Mouse (Mus musculus): ENCODE data around the gene Rbbp9.
"Not testable (repeated sequence)": the region's sequence is repeated elsewhere in the genome, so short reads cannot be mapped to it uniquely, and the experiment has no call there.

Gene Rbbp9

GRCm38 (mm10) chr2:144550529-144550928, at the start of gene Rbbp9:
Rbbp9 (minus strand) TSS chr2:144550869.
- DNase-seq (ENCODE audit: low read depth in 2 of 2, low spot score in 2 of 2): peak in 1 of 2 experiments; percentile 46

GRCm38 (mm10) chr2:144599831-144600687, 49.4 kb upstream of the Rbbp9 start, which contains the start of gene Dtd1:
Dtd1 (plus strand) TSS chr2:144599897.
- peak; percentile 73 to 76 for DNase-seq (ENCODE audit: low read depth in 2 of 2, low spot score in 2 of 2)

- no peak for DNase-seq (ENCODE audit: low read depth in 2 of 2, low spot score in 2 of 2)
These were observed 47.3 kb upstream of the Rbbp9 start for GRCm38 (mm10) chr2:144598006-144598405.

GRCm38 (mm10) chr2:144593951-144594651, 43.4 kb upstream of the Rbbp9 start, which contains the start of gene Smim26:
Smim26 (plus strand) TSS chr2:144594054.
- peak; percentile 49 to 60 for DNase-seq (ENCODE audit: low read depth in 2 of 2, low spot score in 2 of 2)

- DNase-seq (ENCODE audit: low read depth in 2 of 2, low spot score in 2 of 2): not testable (repeated sequence)
These were observed 42.4 kb upstream of the Rbbp9 start for GRCm38 (mm10) chr2:144593036-144593435.

- no peak for DNase-seq (ENCODE audit: low read depth in 2 of 2, low spot score in 2 of 2)
These were observed 38.1 kb upstream of the Rbbp9 start for GRCm38 (mm10) chr2:144588723-144589122.

- peak; percentile 91 for DNase-seq (ENCODE audit: low read depth in 2 of 2, low spot score in 2 of 2)
These were observed 5.3 kb upstream of the Rbbp9 start, which contains the start of gene Sec23b for GRCm38 (mm10) chr2:144555820-144556552. Sec23b (plus strand) TSS chr2:144556229.

- peak in 1 of 2 experiments; percentile 2 for DNase-seq (ENCODE audit: low read depth in 2 of 2, low spot score in 2 of 2)
These were observed 4.7 kb upstream of the Rbbp9 start for GRCm38 (mm10) chr2:144555286-144555819.

GRCm38 (mm10) chr2:144553905-144554304, 3.2 kb upstream of the Rbbp9 start:
- no peak for DNase-seq (ENCODE audit: low read depth in 2 of 2, low spot score in 2 of 2)

- no peak for DNase-seq (ENCODE audit: low read depth in 2 of 2, low spot score in 2 of 2)
These were observed 3.1 kb downstream of the Rbbp9 start for GRCm38 (mm10) chr2:144547559-144547958.

- DNase-seq (ENCODE audit: low read depth in 2 of 2, low spot score in 2 of 2): no peak
These were observed 5.2 kb downstream of the Rbbp9 start for GRCm38 (mm10) chr2:144545481-144545880.

GRCm38 (mm10) chr2:144545061-144545460, 5.6 kb downstream of the Rbbp9 start:
- DNase-seq (ENCODE audit: low read depth in 2 of 2, low spot score in 2 of 2): no peak

- no peak for DNase-seq (ENCODE audit: low read depth in 2 of 2, low spot score in 2 of 2)
These were observed 6.0 kb downstream of the Rbbp9 start for GRCm38 (mm10) chr2:144544630-144545029.

GRCm38 (mm10) chr2:144543670-144544069, 7.0 kb downstream of the Rbbp9 start:
- no peak for DNase-seq (ENCODE audit: low read depth in 2 of 2, low spot score in 2 of 2)

- no peak for DNase-seq (ENCODE audit: low read depth in 2 of 2, low spot score in 2 of 2)
These were observed 9.4 kb downstream of the Rbbp9 start for GRCm38 (mm10) chr2:144541246-144541645.

- no peak for DNase-seq (ENCODE audit: low read depth in 2 of 2, low spot score in 2 of 2)
These were observed 13.5 kb downstream of the Rbbp9 start for GRCm38 (mm10) chr2:144537123-144537522.

GRCm38 (mm10) chr2:144527821-144528174, 22.9 kb downstream of the Rbbp9 start:
- DNase-seq (ENCODE audit: low read depth in 2 of 2, low spot score in 2 of 2): no peak

GRCm38 (mm10) chr2:144526981-144527820, 23.5 kb downstream of the Rbbp9 start, which contains the start of the genes Dzank1 and Polr3f:
Dzank1 (minus strand) TSS chr2:144527414.
Polr3f (plus strand) TSS chr2:144527718.
- peak; percentile 95 to 98 for DNase-seq (ENCODE audit: low read depth in 2 of 2, low spot score in 2 of 2)

- DNase-seq (ENCODE audit: low read depth in 2 of 2, low spot score in 2 of 2): no peak
These were observed 24.8 kb downstream of the Rbbp9 start for GRCm38 (mm10) chr2:144525856-144526255.

- no peak for DNase-seq (ENCODE audit: low read depth in 2 of 2, low spot score in 2 of 2)
These were observed 30.9 kb downstream of the Rbbp9 start for GRCm38 (mm10) chr2:144519772-144520171.
